Mouse (Mus musculus) myocyte (in vitro differentiated cells): ENCODE results near the gene Itga8. TPM values are rescaled to one million over a fixed set of nuclear protein-coding genes. Genes with fewer than 3 reads are reported as not detected.

Source experiments
- H3K27me3 ChIP-seq: one replicate; pipeline ENCODE4 v1.6.1; 2011; ENCODE audit not compliant: control insufficient read depth, insufficient read depth, insufficient read length
- H3K36me3 ChIP-seq: one replicate; pipeline ENCODE4 v1.6.1; 2011; ENCODE audit not compliant: control insufficient read depth, insufficient read depth
- H3K4me2 ChIP-seq: one replicate; pipeline ENCODE4 v1.6.1; 2011; ENCODE audit warnings: low read depth, control low read depth
- H3K4me3 ChIP-seq: one replicate; pipeline ENCODE4 v1.5.1; 2011; ENCODE audit warnings: mild to moderate bottlenecking, control low read depth, moderate library complexity
- H3K79me2 ChIP-seq: one replicate; pipeline ENCODE4 v1.6.1; 2011; ENCODE audit not compliant: control insufficient read depth, insufficient read depth
- H3ac ChIP-seq: one replicate; pipeline ENCODE4 v1.6.1; 2011; ENCODE audit not compliant: control insufficient read depth, insufficient read length
- CEBPB ChIP-seq: IDR thresholded peaks from 2 replicates; pipeline ENCODE4 v1.6.1; 2011; ENCODE audit warnings: mild to moderate bottlenecking, moderate library complexity; ENCODE audit not compliant: poor library complexity, insufficient read depth, severe bottlenecking
- E2F4 ChIP-seq: IDR thresholded peaks from one replicate; pipeline ENCODE4 v1.6.1; 2011; ENCODE audit warnings: mild to moderate bottlenecking, control low read depth, moderate library complexity; ENCODE audit not compliant: insufficient read depth
- MAX ChIP-seq: IDR thresholded peaks from one replicate; pipeline ENCODE4 v1.6.1; 2011; ENCODE audit warnings: low read depth, mild to moderate bottlenecking, control low read depth
- MYOD1 ChIP-seq, 3 experiments: IDR thresholded peaks; one replicate each; pipeline ENCODE4 v1.6.1; 2011; ENCODE audit warnings: control low read depth in 2 of 3, low read depth in 2 of 3, mild to moderate bottlenecking in 2 of 3, moderate library complexity in 1 of 3; ENCODE audit not compliant: insufficient read length in 2 of 3, control insufficient read depth in 1 of 3
- MYOG ChIP-seq, 3 experiments: IDR thresholded peaks; one replicate each; pipeline ENCODE4 v1.6.1; 2011; ENCODE audit warnings: control low read depth in 2 of 3, low read depth in 2 of 3, mild to moderate bottlenecking in 2 of 3; ENCODE audit not compliant: insufficient read length in 2 of 3, control insufficient read depth in 1 of 3, insufficient read depth in 1 of 3
- POLR2A ChIP-seq: IDR thresholded peaks from one replicate; pipeline ENCODE4 v1.6.1; 2011; ENCODE audit warnings: low read depth, mild to moderate bottlenecking, control low read depth, moderate library complexity; ENCODE audit not compliant: insufficient read length
- POLR2AphosphoS2 ChIP-seq: IDR thresholded peaks from one replicate; pipeline ENCODE4 v1.6.1; 2011; ENCODE audit warnings: low read depth, control low read depth; ENCODE audit not compliant: insufficient read length
- REST ChIP-seq: IDR thresholded peaks from one replicate; pipeline ENCODE4 v1.6.1; 2011; ENCODE audit warnings: mild to moderate bottlenecking, control low read depth, moderate library complexity; ENCODE audit not compliant: insufficient read depth, insufficient read length
- SRF ChIP-seq: IDR thresholded peaks from one replicate; pipeline ENCODE4 v1.6.1; 2011; ENCODE audit warnings: low read depth; ENCODE audit not compliant: control insufficient read depth, insufficient read length
- TCF12 ChIP-seq: IDR thresholded peaks from one replicate; pipeline ENCODE4 v1.6.1; 2011; ENCODE audit warnings: mild to moderate bottlenecking, control low read depth; ENCODE audit not compliant: poor library complexity, insufficient read depth, severe bottlenecking
- TCF3 ChIP-seq: IDR thresholded peaks from one replicate; pipeline ENCODE4 v1.6.1; 2011; ENCODE audit warnings: low read depth, control low read depth; ENCODE audit not compliant: insufficient read length
- USF1 ChIP-seq: IDR thresholded peaks from one replicate; pipeline ENCODE4 v1.6.1; 2011; ENCODE audit warnings: low read depth, mild to moderate bottlenecking, control low read depth, moderate library complexity
- polyA plus RNA-seq: library from polyadenylated mRNA; unstranded; fragments of >200 nt; fragmentation: generic; extraction: Trizol; gene quantifications from one replicate; pipeline ENCODE4 v1.2.1, GENCODE M21; 2012; ENCODE audit warnings: missing spikeins

Itga8 gene
- polyA plus RNA-seq, 1 experiment, result 0.08 TPM

GRCm38 (mm10) chr2:12305064-12305650, 3.4 kb upstream of the Itga8 start:
- Histone ChIP-seq H3K79me2 (no peaks in the 10 kb centered on the region), H3K4me2 (no peak overlapping the region), H3ac (no peak overlapping the region), H3K4me3 (no peak overlapping the region), H3K27me3 (peaks cover 16% of the 10 kb centered on the region), H3K36me3 (no peaks in the 10 kb centered on the region)
- TF ChIP-seq MYOG (IDR thresholded peaks at IDR 0.05; ENCODE audit: control insufficient read depth in 1 of 3, insufficient read depth in 1 of 3, insufficient read length in 2 of 3, low read depth in 2 of 3) (no peak), MYOD1 (IDR thresholded peaks at IDR 0.05; ENCODE audit: control insufficient read depth in 1 of 3, insufficient read length in 2 of 3, low read depth in 2 of 3) (no peak), CEBPB (no peak), TCF12 (no peak), REST (no peak), USF1 (no peak), SRF (no peak), TCF3 (no peak), POLR2A (no peak), POLR2AphosphoS2 (no peak), MAX (no peak), E2F4 (no peak)

DNA sequence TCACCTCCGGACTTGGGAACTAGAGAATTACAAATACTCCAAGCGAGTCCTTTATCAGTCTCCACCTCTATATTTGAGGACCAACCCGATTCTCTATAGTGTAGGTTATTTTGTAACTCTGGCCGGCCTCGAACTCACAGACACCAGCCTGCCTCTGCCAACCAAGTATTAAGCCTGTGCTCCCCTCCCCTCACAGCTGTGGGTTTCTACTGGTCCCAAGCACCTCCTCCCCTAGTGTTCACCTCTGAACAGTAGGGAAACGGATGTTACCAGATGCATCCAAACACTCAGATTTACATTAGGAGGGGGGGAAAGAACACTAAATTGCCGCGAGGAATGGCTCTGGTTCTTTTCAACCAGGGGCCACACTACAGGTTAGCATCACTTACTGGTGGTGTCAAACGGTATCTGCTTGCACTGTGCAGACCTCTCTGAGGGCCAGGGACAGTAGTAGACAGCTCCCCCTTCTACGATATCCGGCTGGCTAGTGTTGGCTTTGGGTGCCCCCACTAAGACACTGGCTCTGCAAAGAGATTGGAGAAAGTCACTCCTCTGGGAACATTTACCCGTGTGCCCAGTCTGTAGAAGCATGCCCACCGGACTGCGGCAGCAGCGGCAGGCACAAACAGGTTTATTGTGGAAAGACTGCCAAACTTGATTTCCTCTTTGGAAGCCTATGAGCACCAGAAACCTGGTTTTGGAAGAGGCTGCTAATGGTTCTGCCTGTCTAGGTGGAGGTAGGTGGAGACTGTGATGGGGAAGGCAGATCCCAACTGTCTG, 1.1 kb downstream of the Itga8 start:
- no peak overlapping the region for H3ac ChIP-seq
- H3K4me3 ChIP-seq, result no peak overlapping the region
- H3K27me3 ChIP-seq, result peaks cover 16% of the 10 kb centered on the region
- no peaks in the 10 kb centered on the region for H3K36me3 ChIP-seq
- H3K79me2 ChIP-seq, result no peaks in the 10 kb centered on the region
- H3K4me2 ChIP-seq, result no peak overlapping the region
- TF ChIP-seq USF1 (no peak), POLR2AphosphoS2 (no peak), REST (no peak), POLR2A (no peak), SRF (no peak), TCF12 (no peak), E2F4 (no peak), MYOG (IDR thresholded peaks at IDR 0.05; ENCODE audit: control insufficient read depth in 1 of 3, insufficient read depth in 1 of 3, insufficient read length in 2 of 3, low read depth in 2 of 3) (no peak), MYOD1 (IDR thresholded peaks at IDR 0.05; ENCODE audit: control insufficient read depth in 1 of 3, insufficient read length in 2 of 3, low read depth in 2 of 3) (no peak), CEBPB (no peak), TCF3 (no peak), MAX (no peak)

DNA sequence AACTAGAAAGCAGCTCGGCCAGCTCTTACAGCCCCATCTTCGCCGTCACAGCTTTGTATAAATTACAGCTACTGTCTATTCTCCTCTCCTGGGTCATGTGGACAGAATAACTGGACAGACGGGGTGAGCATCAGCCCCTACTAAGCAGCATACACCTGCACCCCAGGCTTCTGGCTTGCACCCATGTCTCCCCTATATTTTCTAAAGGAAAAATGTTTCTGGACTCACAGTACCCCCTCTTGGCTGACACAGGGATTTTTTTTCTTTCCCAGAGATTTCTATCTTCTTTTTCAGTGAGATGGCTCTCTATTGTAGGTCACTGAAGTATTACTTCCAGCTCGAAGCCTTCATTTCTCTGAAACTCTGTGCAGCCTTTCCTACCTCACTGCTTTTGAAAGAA, 4.4 kb downstream of the Itga8 start:
- Histone ChIP-seq H3K4me3 (no peak overlapping the region), H3K27me3 (peaks cover 22% of the 10 kb centered on the region), H3K4me2 (no peak overlapping the region), H3K79me2 (no peaks in the 10 kb centered on the region), H3K36me3 (no peaks in the 10 kb centered on the region), H3ac (no peak overlapping the region)
- no peak for TF ChIP-seq E2F4

DNA sequence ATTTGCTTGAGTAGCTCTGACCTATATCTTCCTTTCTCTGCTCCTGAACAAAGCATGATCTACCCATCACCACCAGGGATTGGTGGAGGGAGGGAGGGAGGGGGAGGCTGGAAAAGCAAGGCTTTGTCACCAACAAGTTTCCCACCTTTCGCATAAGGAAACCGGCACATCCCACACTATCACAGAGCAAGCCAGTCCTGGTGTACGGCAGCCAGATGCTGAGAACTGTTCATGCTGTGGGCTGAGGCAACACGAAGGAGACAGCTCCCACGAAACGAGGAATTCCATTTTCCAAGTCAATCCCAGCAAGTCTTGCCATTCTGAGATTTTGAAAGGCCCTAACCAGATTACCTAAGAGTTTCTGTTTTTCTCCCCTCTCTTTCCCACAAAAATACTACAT, 6.6 kb downstream of the Itga8 start:
- TF ChIP-seq POLR2A (no peak), CEBPB (no peak), MYOD1 (IDR thresholded peaks at IDR 0.05; ENCODE audit: control insufficient read depth in 1 of 3, insufficient read length in 2 of 3, low read depth in 2 of 3) (no peak), POLR2AphosphoS2 (no peak), E2F4 (no peak)

GRCm38 (mm10) chr2:12294060-12294459, 7.7 kb downstream of the Itga8 start:
- H3ac ChIP-seq, result no peak overlapping the region
- TF ChIP-seq E2F4 (no peak), TCF12 (no peak), SRF (no peak), POLR2AphosphoS2 (no peak)
- no peak overlapping the region for H3K4me3 ChIP-seq
- H3K79me2 ChIP-seq, result no peaks in the 10 kb centered on the region
- no peak overlapping the region for H3K4me2 ChIP-seq
- H3K27me3 ChIP-seq, result peaks cover 6% of the 10 kb centered on the region
- no peaks in the 10 kb centered on the region for H3K36me3 ChIP-seq

More for the DNA sequence above, 6.6 kb downstream of the Itga8 start:
- no peaks in the 10 kb centered on the region for H3K36me3 ChIP-seq
- H3K79me2 ChIP-seq, result no peaks in the 10 kb centered on the region
- H3K4me3 ChIP-seq, result no peak overlapping the region
- no peak overlapping the region for H3ac ChIP-seq
- peaks cover 6% of the 10 kb centered on the region for H3K27me3 ChIP-seq
- no peak overlapping the region for H3K4me2 ChIP-seq
